Mouse (Mus musculus): ENCODE measurements around the gene Ppp1r21. TPM values are rescaled to one million over a fixed set of nuclear protein-coding genes. Genes with fewer than 3 reads are reported as not detected.

Ppp1r21 gene
- total and polyA plus RNA-seq, 3 experiments = 4.6 to 33.5 (median 31.8) TPM

- Histone ChIP-seq H3K4me1 (ENCODE audit: insufficient read depth, low read depth, low read length) (no peaks in the 10 kb centered on the region), H3K9me3 (replicated peaks) (no peaks in the 10 kb centered on the region), H3K4me3 (ENCODE audit: low read depth, low read length) (no peak overlapping the region), H3K36me3 (replicated peaks) (peaks cover 86% of the 10 kb centered on the region), H3K27me3 (ENCODE audit: insufficient read depth, low read length) (no peaks in the 10 kb centered on the region)
- ATAC-seq (ENCODE audit: extremely low read depth, insufficient number of reproducible peaks, low FRiP score, poor library complexity, severe bottlenecking) (no peak), DNase-seq (ENCODE audit: low spot score) (no peak)
- no peak for TF ChIP-seq GATA1 (IDR thresholded peaks at IDR 0.05; ENCODE audit: borderline replicate concordance, low read length)
Observed at GRCm38 (mm10) chr17:88549411-88550191, 19.7 kb downstream of the Ppp1r21 start.

- H3K9me3 ChIP-seq (replicated peaks) = no peaks in the 10 kb centered on the region
- peaks cover 87% of the 10 kb centered on the region for H3K36me3 ChIP-seq (replicated peaks)
- H3K27me3 ChIP-seq (ENCODE audit: insufficient read depth, low read length) = no peaks in the 10 kb centered on the region
- no peak for DNase-seq (ENCODE audit: low spot score)
- no peak overlapping the region for H3K4me3 ChIP-seq (ENCODE audit: low read depth, low read length)
- TF ChIP-seq GATA2 (IDR thresholded peaks at IDR 0.05; ENCODE audit: borderline replicate concordance, low read depth, low read length) (no peak), POLR2AphosphoS5 (IDR thresholded peaks at IDR 0.05; ENCODE audit: insufficient replicate concordance, low read depth, low read length) (no peak), TAL1 (conservative IDR thresholded peaks at IDR 0.05; ENCODE audit: low read depth, low read length) (no peak), GATA1 (IDR thresholded peaks at IDR 0.05; ENCODE audit: borderline replicate concordance, low read length) (no peak), CTCF (IDR thresholded peaks at IDR 0.05; ENCODE audit: low read depth, low read length) (no peak)
- no peaks in the 10 kb centered on the region for H3K4me1 ChIP-seq (ENCODE audit: insufficient read depth, low read depth, low read length)
- no peak for ATAC-seq (ENCODE audit: extremely low read depth, insufficient number of reproducible peaks, low FRiP score, poor library complexity, severe bottlenecking)
Observed at GRCm38 (mm10) chr17:88550351-88550750, 20.4 kb downstream of the Ppp1r21 start.

GRCm38 (mm10) chr17:88550981-88551940 is 21.3 kb downstream of the Ppp1r21 start:
- H3K4me1 ChIP-seq (ENCODE audit: insufficient read depth, low read depth, low read length) = no peaks in the 10 kb centered on the region
- H3K4me3 ChIP-seq (ENCODE audit: low read depth, low read length) = no peak overlapping the region
- ATAC-seq (ENCODE audit: extremely low read depth, insufficient number of reproducible peaks, low FRiP score, poor library complexity, severe bottlenecking) (no peak), DNase-seq (ENCODE audit: low spot score) (no peak)
- H3K27me3 ChIP-seq (ENCODE audit: insufficient read depth, low read length) = no peaks in the 10 kb centered on the region
- TF ChIP-seq CTCF (IDR thresholded peaks at IDR 0.05; ENCODE audit: low read depth, low read length) = no peak
- TF ChIP-seq POLR2AphosphoS5 (IDR thresholded peaks at IDR 0.05; ENCODE audit: insufficient replicate concordance, low read depth, low read length) = no peak
- TF ChIP-seq GATA1 (IDR thresholded peaks at IDR 0.05; ENCODE audit: borderline replicate concordance, low read length) = no peak
- no peak for TF ChIP-seq TAL1 (conservative IDR thresholded peaks at IDR 0.05; ENCODE audit: low read depth, low read length)
- H3K9me3 ChIP-seq (replicated peaks) = no peaks in the 10 kb centered on the region
- H3K36me3 ChIP-seq (replicated peaks) = peaks cover 88% of the 10 kb centered on the region

GRCm38 (mm10) chr17:88552556-88552955 is 22.6 kb downstream of the Ppp1r21 start:
- H3K9me3 ChIP-seq (replicated peaks) = no peaks in the 10 kb centered on the region
- H3K36me3 ChIP-seq (replicated peaks) = peaks cover 92% of the 10 kb centered on the region

GRCm38 (mm10) chr17:88553001-88553449 is 23.1 kb downstream of the Ppp1r21 start:
- Histone ChIP-seq H3K27me3 (ENCODE audit: insufficient read depth, low read length) (no peaks in the 10 kb centered on the region), H3K4me1 (ENCODE audit: insufficient read depth, low read depth, low read length) (no peaks in the 10 kb centered on the region), H3K4me3 (ENCODE audit: low read depth, low read length) (no peak overlapping the region), H3K36me3 (replicated peaks) (peaks cover 90% of the 10 kb centered on the region), H3K9me3 (replicated peaks) (no peaks in the 10 kb centered on the region)
- TF ChIP-seq GATA1 (IDR thresholded peaks at IDR 0.05; ENCODE audit: borderline replicate concordance, low read length) (no peak), GATA2 (IDR thresholded peaks at IDR 0.05; ENCODE audit: borderline replicate concordance, low read depth, low read length) (no peak), TAL1 (conservative IDR thresholded peaks at IDR 0.05; ENCODE audit: low read depth, low read length) (no peak), POLR2AphosphoS5 (IDR thresholded peaks at IDR 0.05; ENCODE audit: insufficient replicate concordance, low read depth, low read length) (no peak), CTCF (IDR thresholded peaks at IDR 0.05; ENCODE audit: low read depth, low read length) (no peak)
- no peak for DNase-seq (ENCODE audit: low spot score)
- ATAC-seq (ENCODE audit: extremely low read depth, insufficient number of reproducible peaks, low FRiP score, poor library complexity, severe bottlenecking) = no peak

More at GRCm38 (mm10) chr17:88552556-88552955, 22.6 kb downstream of the Ppp1r21 start:
- H3K4me1 ChIP-seq (ENCODE audit: insufficient read depth, low read depth, low read length) = no peaks in the 10 kb centered on the region
- H3K4me3 ChIP-seq (ENCODE audit: low read depth, low read length) = no peak overlapping the region
- no peak for DNase-seq (ENCODE audit: low spot score)
- TF ChIP-seq CTCF (IDR thresholded peaks at IDR 0.05; ENCODE audit: low read depth, low read length) (no peak), POLR2AphosphoS5 (IDR thresholded peaks at IDR 0.05; ENCODE audit: insufficient replicate concordance, low read depth, low read length) (no peak), GATA2 (IDR thresholded peaks at IDR 0.05; ENCODE audit: borderline replicate concordance, low read depth, low read length) (no peak), TAL1 (conservative IDR thresholded peaks at IDR 0.05; ENCODE audit: low read depth, low read length) (no peak), GATA1 (IDR thresholded peaks at IDR 0.05; ENCODE audit: borderline replicate concordance, low read length) (no peak)
- no peaks in the 10 kb centered on the region for H3K27me3 ChIP-seq (ENCODE audit: insufficient read depth, low read length)
- no peak for ATAC-seq (ENCODE audit: extremely low read depth, insufficient number of reproducible peaks, low FRiP score, poor library complexity, severe bottlenecking)

- ATAC-seq (ENCODE audit: extremely low read depth, insufficient number of reproducible peaks, low FRiP score, poor library complexity, severe bottlenecking) (no peak), DNase-seq (ENCODE audit: low spot score) (no peak)
- peaks cover 92% of the 10 kb centered on the region for H3K36me3 ChIP-seq (replicated peaks)
Observed at GRCm38 (mm10) chr17:88553473-88554087, 23.7 kb downstream of the Ppp1r21 start.

More at GRCm38 (mm10) chr17:88553473-88554087, 23.7 kb downstream of the Ppp1r21 start:
- no peak overlapping the region for H3K4me3 ChIP-seq (ENCODE audit: low read depth, low read length)
- H3K4me1 ChIP-seq (ENCODE audit: insufficient read depth, low read depth, low read length) = no peaks in the 10 kb centered on the region
- H3K9me3 ChIP-seq (replicated peaks) = no peaks in the 10 kb centered on the region
- TF ChIP-seq TAL1 (conservative IDR thresholded peaks at IDR 0.05; ENCODE audit: low read depth, low read length) (no peak), GATA1 (IDR thresholded peaks at IDR 0.05; ENCODE audit: borderline replicate concordance, low read length) (no peak), CTCF (IDR thresholded peaks at IDR 0.05; ENCODE audit: low read depth, low read length) (no peak), GATA2 (IDR thresholded peaks at IDR 0.05; ENCODE audit: borderline replicate concordance, low read depth, low read length) (no peak), POLR2AphosphoS5 (IDR thresholded peaks at IDR 0.05; ENCODE audit: insufficient replicate concordance, low read depth, low read length) (no peak)
- no peaks in the 10 kb centered on the region for H3K27me3 ChIP-seq (ENCODE audit: insufficient read depth, low read length)
